Mouse (Mus musculus): ENCODE measurements around the gene Dnah11.

GRCm38 (mm10) chr12:118025771-118026170 lies 173.1 kb downstream of the Dnah11 start:
- TF ChIP-seq CTCF (IDR thresholded peaks at IDR 0.05; ENCODE audit: insufficient read depth, low read depth, low read length) = no peak
- no peak for TF ChIP-seq POLR2A (IDR thresholded peaks at IDR 0.05; ENCODE audit: insufficient read depth, low read depth, low read length)

Measured in olfactory bulb, adult 2 months (tissue).